Mouse (Mus musculus): Measurements from ENCODE around the gene Npr2.

The Npr2 gene

GRCm38 (mm10) chr4:43672070-43672469 lies 40.3 kb downstream of the Npr2 start:
- peak; percentile 93 for DNase-seq (ENCODE audit: low read depth, low spot score)

GRCm38 (mm10) chr4:43673703-43674102 lies 42.0 kb downstream of the Npr2 start:
- no peak for DNase-seq (ENCODE audit: low read depth, low spot score)

GRCm38 (mm10) chr4:43674974-43675373 lies 43.2 kb downstream of the Npr2 start:
- DNase-seq (ENCODE audit: low read depth, low spot score): no peak

GRCm38 (mm10) chr4:43675608-43676007 lies 43.9 kb downstream of the Npr2 start:
- DNase-seq (ENCODE audit: low read depth, low spot score): no peak

- no peak for DNase-seq (ENCODE audit: low read depth, low spot score)
Measured at GRCm38 (mm10) chr4:43678541-43678940, 46.8 kb downstream of the Npr2 start.

GRCm38 (mm10) chr4:43679416-43680043 lies 47.8 kb downstream of the Npr2 start:
- DNase-seq (ENCODE audit: low read depth, low spot score): no peak

GRCm38 (mm10) chr4:43690021-43690420 lies 58.3 kb downstream of the Npr2 start:
- no peak for DNase-seq (ENCODE audit: low read depth, low spot score)

GRCm38 (mm10) chr4:43691026-43691425 lies 59.3 kb downstream of the Npr2 start:
- no peak for DNase-seq (ENCODE audit: low read depth, low spot score)

GRCm38 (mm10) chr4:43693806-43694241 lies 62.1 kb downstream of the Npr2 start:
- DNase-seq (ENCODE audit: low read depth, low spot score): no peak

- no peak for DNase-seq (ENCODE audit: low read depth, low spot score)
Measured at GRCm38 (mm10) chr4:43694439-43695248, 62.9 kb downstream of the Npr2 start.

- DNase-seq (ENCODE audit: low read depth, low spot score): no peak
Measured at GRCm38 (mm10) chr4:43695249-43695671, 63.5 kb downstream of the Npr2 start.

GRCm38 (mm10) chr4:43696561-43696960 lies 64.8 kb downstream of the Npr2 start:
- DNase-seq (ENCODE audit: low read depth, low spot score): no peak

GRCm38 (mm10) chr4:43700707-43701106 lies 69.0 kb downstream of the Npr2 start, which contains the start of gene Olfr70:
Gene Olfr70, minus strand, starts transcription at chr4:43700807.
- DNase-seq (ENCODE audit: low read depth, low spot score): no peak
